Mouse (Mus musculus) liver, embryonic 14.5 days (tissue): ENCODE measurements around the gene Gca. TPM values are rescaled to one million over a fixed set of nuclear protein-coding genes. Genes with fewer than 3 reads are reported as not detected.

ENCODE experiments used
- ATAC-seq: fragments of 200-750 bp; cut with Nextera tagmentation; 2 replicates; pipeline ENCODE4 v1.8.0; 2017; ENCODE audit warnings: moderate number of reproducible peaks, mild to moderate bottlenecking, moderate library complexity; ENCODE audit not compliant: insufficient read depth
- DNase-seq, 3 experiments: peaks; one replicate each; pipeline ENCODE4 v3.0.0-alpha.2; 2012 to 2013; ENCODE audit warnings: low read depth in 3 of 3, low spot score in 3 of 3
- H3K27ac ChIP-seq: fragments of 300-500 bp; sonication (generic); 2 replicates; pipeline ENCODE4 v1.5.1; 2014; ENCODE audit warnings: moderate library complexity, mild to moderate bottlenecking, control low read depth, inconsistent platforms
- H3K27me3 ChIP-seq: fragments of 300-500 bp; sonication (generic); 2 replicates; pipeline ENCODE4 v1.6.1; 2014; ENCODE audit warnings: mild to moderate bottlenecking, low read length, moderate library complexity; ENCODE audit not compliant: control insufficient read depth, insufficient read depth
- H3K36me3 ChIP-seq: fragments of 300-500 bp; sonication (generic); replicated peaks from 2 replicates; pipeline ENCODE4 v1.6.1; 2014; ENCODE audit warnings: low read depth; ENCODE audit not compliant: control insufficient read depth, insufficient read depth
- H3K4me1 ChIP-seq, 2 experiments: fragments of 200-500 bp in 1 of 2; fragments of 300-500 bp in 1 of 2; sonication (generic) in 1 of 2; replicated peaks; 2 replicates each; pipeline ENCODE4 v1.6.1; 2012 to 2014; ENCODE audit warnings: antibody characterized with exemption in 1 of 2, inconsistent platforms in 1 of 2, low read length in 1 of 2; ENCODE audit not compliant: control insufficient read depth in 2 of 2, insufficient read depth in 2 of 2
- H3K4me2 ChIP-seq: fragments of 300-500 bp; sonication (generic); 2 replicates; pipeline ENCODE4 v1.6.1; 2014; ENCODE audit warnings: low read depth, mild to moderate bottlenecking, control low read depth, moderate library complexity
- H3K4me3 ChIP-seq, 2 experiments: fragments of 200-500 bp in 1 of 2; fragments of 300-500 bp in 1 of 2; sonication (generic) in 1 of 2; 2 replicates each; pipeline ENCODE4 v1.5.1; 2012 to 2014; ENCODE audit warnings: low read depth in 2 of 2, low read length in 2 of 2, mild to moderate bottlenecking in 2 of 2, control low read depth in 1 of 2, inconsistent platforms in 1 of 2, moderate library complexity in 1 of 2; ENCODE audit not compliant: insufficient read depth in 1 of 2
- H3K9ac ChIP-seq: fragments of 300-500 bp; sonication (generic); replicated peaks from 2 replicates; pipeline ENCODE4 v1.6.1; 2014; ENCODE audit warnings: mild to moderate bottlenecking, control low read depth, moderate library complexity
- H3K9me3 ChIP-seq: fragments of 300-500 bp; sonication (generic); 2 replicates; pipeline ENCODE4 v1.6.1; 2016; ENCODE audit warnings: low read length, mixed read lengths; ENCODE audit not compliant: control insufficient read depth
- CTCF ChIP-seq: IDR thresholded peaks from 2 replicates; pipeline ENCODE4 v1.5.1; 2016; ENCODE audit warnings: antibody characterized with exemption, low read depth, control low read depth
- EP300 ChIP-seq: IDR thresholded peaks from 2 replicates; pipeline ENCODE4 v1.6.1; 2016; ENCODE audit warnings: antibody characterized with exemption, low read depth
- WGBS: fragments of 180-500 bp; shearing (Covaris S2); extraction: QIAGEN DNeasy Blood & Tissue Kit; methylation state at CpG from one replicate; pipeline ENCODE4 v1.1.7; 2014; ENCODE audit not compliant: insufficient replicate concordance; 5-methylcytosine and 5-hydroxymethylcytosine counted together
- polyA plus RNA-seq, 2 experiments: library from polyadenylated mRNA; depleted of rRNA in 1 of 2; stranded (reverse) in 1 of 2; unstranded in 1 of 2; fragments of >200 nt; fragmentation: Nextera tagmentation in 1 of 2; extraction: Ambion mirVana in 1 of 2; gene quantifications; 2 replicates each; pipeline versions ENCODE4 v1.2.1 to v1.2.3; 2012 to 2014

The Gca gene
- polyA plus RNA-seq, 2 experiments, result 2.1 to 2.8 TPM

DNA sequence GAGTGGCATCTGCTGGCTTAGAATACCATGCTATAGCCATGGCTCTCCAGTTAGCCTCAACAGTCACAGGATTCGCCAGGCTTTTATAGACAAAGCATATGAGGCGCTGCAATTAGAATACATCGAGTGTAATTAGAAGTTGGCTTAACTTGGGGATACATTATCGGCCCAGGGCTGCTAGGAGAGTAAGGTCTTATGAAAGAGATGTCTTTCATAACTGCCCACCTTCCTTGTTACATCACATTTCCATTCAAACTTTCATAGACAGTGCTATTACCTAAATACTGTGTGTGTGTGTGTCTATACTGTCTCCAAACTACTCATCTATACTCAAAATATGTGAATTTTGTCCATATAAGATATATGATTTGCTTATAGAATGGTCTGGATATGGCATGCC is 51.2 kb downstream of the Gca start:
- no peak for ATAC-seq

DNA sequence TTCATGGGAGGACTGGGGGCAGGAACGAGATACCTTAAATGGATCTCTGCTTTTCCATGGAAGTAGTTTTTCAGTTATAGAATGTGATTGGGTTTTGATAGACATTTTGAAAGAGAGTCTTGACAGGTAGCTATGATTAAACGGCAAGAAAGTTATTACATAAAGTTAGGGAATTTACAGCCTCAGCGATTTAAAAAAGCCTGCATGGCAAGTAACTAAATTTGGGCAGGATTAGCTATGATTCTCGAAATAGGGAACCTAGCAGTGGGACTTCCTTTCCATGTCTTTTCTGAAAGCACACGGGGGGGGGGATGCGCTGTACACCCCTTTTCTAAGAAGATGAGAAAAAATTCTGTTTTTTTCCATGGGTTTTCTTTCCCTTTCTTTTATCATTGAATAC is 53.2 kb downstream of the Gca start:
- Histone ChIP-seq H3K4me2 (no peak overlapping the region), H3K27ac (no peak overlapping the region), H3K36me3 (no peaks in the 10 kb centered on the region), H3K4me1 (no peaks in the 10 kb centered on the region), H3K27me3 (no peaks in the 10 kb centered on the region), H3K9me3 (no peaks in the 10 kb centered on the region), H3K4me3 (no peak overlapping the region), H3K9ac (no peak overlapping the region)
- ATAC-seq (no peak), DNase-seq (no peak)
- TF ChIP-seq EP300 (no peak), CTCF (no peak)
- WGBS, result 56% methylated on average over 6 of the region's 6 CpGs

More for the DNA sequence above, 51.2 kb downstream of the Gca start:
- WGBS, result 67% methylated on average over 4 of the region's 4 CpGs
- H3K27me3 ChIP-seq, result no peaks in the 10 kb centered on the region
- H3K36me3 ChIP-seq, result no peaks in the 10 kb centered on the region
- H3K4me2 ChIP-seq, result no peak overlapping the region
- no peak overlapping the region for H3K9ac ChIP-seq
- H3K9me3 ChIP-seq, result no peaks in the 10 kb centered on the region
- TF ChIP-seq EP300, result no peak
- no peak for TF ChIP-seq CTCF
- H3K27ac ChIP-seq, result no peak overlapping the region
- H3K4me3 ChIP-seq, result no peak overlapping the region
- no peak for DNase-seq
- no peaks in the 10 kb centered on the region for H3K4me1 ChIP-seq

DNA sequence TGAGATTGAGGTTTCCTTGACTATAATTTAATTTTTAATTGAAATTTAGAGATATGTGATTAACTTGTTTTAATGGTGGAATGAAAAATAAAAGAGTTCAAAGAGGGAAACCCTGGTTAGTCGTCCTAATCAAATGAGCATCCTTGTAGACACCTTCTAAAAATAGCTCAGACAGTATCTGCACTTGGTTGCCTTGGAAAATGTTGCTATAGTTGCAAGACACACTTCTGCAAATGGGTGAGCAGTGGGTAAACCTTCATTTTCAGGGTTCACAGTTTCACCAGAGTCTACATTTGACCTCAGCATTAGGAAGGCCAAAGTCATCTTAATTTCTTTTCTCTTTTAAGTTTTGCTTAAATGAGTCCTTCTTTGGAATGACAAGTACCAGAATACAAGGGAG is 54.3 kb downstream of the Gca start:
- 13% methylated on average over 1 of the region's 1 CpGs for WGBS
- TF ChIP-seq CTCF (no peak), EP300 (no peak)

DNA sequence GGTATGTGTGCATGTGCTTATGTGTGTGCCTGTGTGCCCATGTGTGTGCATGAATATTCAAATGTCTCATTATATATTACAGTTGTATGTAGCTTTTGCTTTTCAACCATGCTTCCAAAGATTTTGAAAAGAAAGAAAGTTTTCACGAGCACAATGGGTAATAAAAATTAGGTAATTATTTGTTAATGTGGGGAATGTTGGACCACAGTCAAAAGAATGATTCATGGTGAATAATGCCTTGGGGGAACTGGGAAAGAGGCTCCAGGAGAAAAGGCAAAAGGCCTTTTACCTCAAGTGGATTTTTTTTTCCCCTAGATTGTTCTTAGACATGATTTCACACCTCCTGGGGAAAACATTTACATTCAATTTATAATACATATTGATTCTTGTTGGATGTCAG is 61.9 kb downstream of the Gca start:
- Histone ChIP-seq H3K9me3 (no peaks in the 10 kb centered on the region), H3K27ac (no peak overlapping the region), H3K4me1 (no peaks in the 10 kb centered on the region), H3K9ac (no peak overlapping the region), H3K27me3 (no peaks in the 10 kb centered on the region), H3K4me3 (no peak overlapping the region), H3K36me3 (no peaks in the 10 kb centered on the region), H3K4me2 (no peak overlapping the region)
- WGBS, result 21% methylated on average over 1 of the region's 1 CpGs
- TF ChIP-seq CTCF (no peak), EP300 (no peak)
- ATAC-seq (no peak), DNase-seq (no peak)

More for the DNA sequence above, 54.3 kb downstream of the Gca start:
- DNase-seq, result no peak
- Histone ChIP-seq H3K27me3 (no peaks in the 10 kb centered on the region), H3K27ac (no peak overlapping the region), H3K4me3 (no peak overlapping the region), H3K36me3 (no peaks in the 10 kb centered on the region), H3K4me1 (no peaks in the 10 kb centered on the region), H3K9ac (no peak overlapping the region), H3K4me2 (no peak overlapping the region), H3K9me3 (no peaks in the 10 kb centered on the region)
- no peak for ATAC-seq

DNA sequence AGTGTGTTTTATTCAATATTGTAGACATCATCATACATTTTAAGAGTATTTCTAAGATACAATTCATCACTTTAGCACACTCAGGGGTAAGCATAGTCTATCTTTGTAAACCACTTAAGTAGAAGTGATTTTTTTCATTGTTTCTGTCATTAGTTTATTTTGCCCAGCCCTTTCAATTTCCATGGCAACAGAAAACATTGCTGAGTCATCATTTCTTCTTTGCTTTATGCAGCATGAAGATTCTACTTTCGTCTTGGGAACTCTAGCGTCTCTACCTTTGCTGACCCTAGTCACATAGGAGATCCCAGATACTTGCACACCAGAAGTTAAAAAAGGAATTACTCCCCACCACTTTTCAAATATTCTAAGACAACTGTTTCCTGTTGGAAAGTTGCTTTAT is 63.6 kb downstream of the Gca start:
- Histone ChIP-seq H3K9me3 (no peaks in the 10 kb centered on the region), H3K27me3 (no peaks in the 10 kb centered on the region), H3K36me3 (no peaks in the 10 kb centered on the region), H3K4me3 (no peak overlapping the region), H3K9ac (no peak overlapping the region), H3K4me1 (no peaks in the 10 kb centered on the region), H3K4me2 (no peak overlapping the region), H3K27ac (no peak overlapping the region)
- no peak for DNase-seq
- 66% methylated on average over 2 of the region's 2 CpGs for WGBS
- no peak for ATAC-seq
- no peak for TF ChIP-seq CTCF
- TF ChIP-seq EP300, result no peak
